Mouse (Mus musculus) megakaryocyte, embryonic 14.5 days (primary cell): ENCODE results near the gene 1700017B05Rik.

Experiments
- FLI1 ChIP-seq: IDR thresholded peaks from 2 replicates; pipeline ENCODE4 v1.6.1; 2012; ENCODE audit warnings: low read length, inconsistent platforms, mixed read lengths
- GATA1 ChIP-seq: IDR thresholded peaks from 3 replicates; pipeline ENCODE4 v1.6.1; 2012; ENCODE audit warnings: mixed read lengths, low read length, inconsistent platforms, borderline replicate concordance

GRCm38 (mm10) chr9:57227203-57227602 is 35.2 kb downstream of the 1700017B05Rik start:
- TF ChIP-seq GATA1, result no peak
- TF ChIP-seq FLI1, result no peak
